Mouse (Mus musculus) heart, adult 9 months (tissue): ENCODE data around the gene Ryr3.
A peak's percentile ranks its signal among the peaks of the same experiment; 100 is the strongest.

Experiments used
- DNase-seq, 2 experiments: peaks; one replicate each; pipeline ENCODE4 v3.0.0; 2022; ENCODE audit warnings: low spot score in 2 of 2

Ryr3 gene

DNA sequence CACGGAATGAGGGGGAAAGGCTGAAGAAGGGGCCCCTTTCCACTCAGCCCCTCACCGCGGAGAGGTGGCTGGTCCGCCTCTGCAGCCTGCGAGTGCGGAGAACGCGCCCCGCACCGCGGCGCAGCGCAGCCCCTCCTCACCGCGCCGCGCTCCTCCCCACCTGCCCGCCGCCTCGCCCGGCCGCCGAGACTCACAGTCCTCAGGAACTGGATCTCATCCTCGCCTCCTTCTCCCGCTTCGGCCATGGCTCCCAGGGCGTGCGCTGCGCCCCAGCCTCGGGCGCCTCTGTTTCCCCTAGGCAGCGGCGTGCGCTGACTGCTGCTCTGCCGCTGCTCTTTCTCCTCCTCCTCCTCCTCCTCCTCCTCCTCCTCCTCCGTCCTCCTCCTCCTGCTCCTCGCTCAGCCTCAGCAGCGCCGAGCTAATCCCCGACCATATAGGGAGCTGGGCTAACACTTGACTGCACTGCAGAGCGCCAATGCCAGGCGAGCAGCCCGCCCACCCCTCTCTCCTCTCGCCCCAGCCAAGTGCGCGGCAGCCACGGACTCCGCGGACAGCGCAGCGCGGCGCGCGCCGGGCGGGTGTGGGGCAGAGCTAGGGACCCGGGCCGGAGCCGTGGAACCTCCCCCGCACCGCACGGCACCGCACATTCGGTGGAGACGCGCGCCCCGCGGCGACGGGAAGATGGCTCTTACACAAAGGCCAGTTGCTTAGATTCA, at the start of gene Ryr3:
Gene Ryr3 (minus strand): TSS at position 351 of the 716 bp plus-strand sequence.
- DNase-seq = peak in 1 of 2 experiments; percentile 1

DNA sequence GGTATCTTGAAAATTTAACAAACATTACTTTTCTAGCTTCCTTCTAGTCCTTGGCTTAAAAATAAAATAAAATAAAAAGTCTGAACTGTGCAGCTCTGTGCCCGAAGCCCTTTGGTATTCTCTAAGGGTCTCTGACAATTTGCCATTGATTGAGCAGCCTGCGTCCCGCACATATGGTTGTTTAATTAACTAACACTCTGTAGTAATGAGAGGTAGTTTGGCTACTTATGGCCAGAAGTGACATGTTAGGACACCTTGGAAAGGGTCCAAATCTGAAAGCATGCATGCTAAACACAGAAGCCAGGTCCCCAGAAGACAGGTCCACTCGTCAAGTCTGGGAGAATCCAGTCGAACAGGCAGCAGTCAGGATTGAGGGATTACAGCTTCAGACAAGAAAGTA, 22.0 kb upstream of the Ryr3 start:
- no peak for DNase-seq

DNA sequence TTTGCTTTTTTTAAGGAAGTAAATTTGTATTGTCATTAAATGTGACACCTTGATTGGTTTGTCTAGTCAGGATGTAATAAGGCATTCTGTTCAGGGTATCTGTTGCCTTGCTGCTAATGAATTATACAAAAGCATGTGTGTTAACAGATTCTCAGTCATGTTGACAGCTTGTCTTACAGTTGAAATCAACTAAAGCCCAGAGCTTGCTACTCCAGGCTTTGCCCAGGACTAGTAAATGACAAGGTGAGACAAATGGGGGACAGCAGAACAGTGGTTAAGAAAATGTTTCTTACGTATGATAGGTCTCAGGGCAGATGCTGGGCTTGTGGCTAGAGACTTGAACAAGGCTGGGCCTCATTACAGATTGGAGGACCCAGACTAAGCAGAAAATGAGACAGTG, 20.1 kb upstream of the Ryr3 start:
- no peak for DNase-seq

DNA sequence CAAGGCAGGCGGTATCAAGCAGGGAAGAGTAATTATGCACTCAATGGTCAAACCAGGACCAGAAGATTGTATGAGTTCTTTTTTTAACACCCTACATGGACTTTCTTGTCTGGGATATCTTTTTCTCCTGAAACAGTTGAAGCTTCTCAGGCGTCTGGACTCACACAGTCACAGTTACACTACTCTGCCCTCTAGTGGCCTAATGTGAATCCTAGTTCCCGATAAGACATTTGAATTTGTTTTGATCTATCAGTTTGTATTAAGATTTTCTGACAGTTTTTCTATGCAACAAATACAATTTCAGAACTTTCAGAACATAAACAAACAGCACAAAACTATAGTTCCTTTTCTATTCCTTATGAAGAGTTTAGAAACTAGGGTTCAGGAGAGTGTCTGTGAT, 17.7 kb upstream of the Ryr3 start:
- no peak for DNase-seq

DNA sequence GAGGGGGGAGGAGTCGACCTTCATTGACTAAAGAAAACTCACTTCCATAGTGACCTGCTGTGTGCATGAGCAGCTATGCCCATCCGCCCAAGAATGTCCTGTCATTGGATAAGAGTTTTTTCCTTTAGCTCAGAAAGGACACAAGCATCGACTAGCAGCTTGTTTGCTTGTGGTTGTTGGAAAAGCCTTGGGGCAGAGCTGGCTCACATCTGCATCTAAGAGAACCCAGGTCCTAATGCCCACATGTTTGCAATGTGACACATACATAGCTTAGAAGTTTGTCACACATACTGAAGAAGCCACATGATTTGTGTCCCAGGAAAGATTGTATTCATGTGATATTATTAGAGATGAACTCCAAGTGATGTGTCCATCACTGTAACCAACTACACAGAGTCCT, 16.5 kb upstream of the Ryr3 start:
- no peak for DNase-seq

DNA sequence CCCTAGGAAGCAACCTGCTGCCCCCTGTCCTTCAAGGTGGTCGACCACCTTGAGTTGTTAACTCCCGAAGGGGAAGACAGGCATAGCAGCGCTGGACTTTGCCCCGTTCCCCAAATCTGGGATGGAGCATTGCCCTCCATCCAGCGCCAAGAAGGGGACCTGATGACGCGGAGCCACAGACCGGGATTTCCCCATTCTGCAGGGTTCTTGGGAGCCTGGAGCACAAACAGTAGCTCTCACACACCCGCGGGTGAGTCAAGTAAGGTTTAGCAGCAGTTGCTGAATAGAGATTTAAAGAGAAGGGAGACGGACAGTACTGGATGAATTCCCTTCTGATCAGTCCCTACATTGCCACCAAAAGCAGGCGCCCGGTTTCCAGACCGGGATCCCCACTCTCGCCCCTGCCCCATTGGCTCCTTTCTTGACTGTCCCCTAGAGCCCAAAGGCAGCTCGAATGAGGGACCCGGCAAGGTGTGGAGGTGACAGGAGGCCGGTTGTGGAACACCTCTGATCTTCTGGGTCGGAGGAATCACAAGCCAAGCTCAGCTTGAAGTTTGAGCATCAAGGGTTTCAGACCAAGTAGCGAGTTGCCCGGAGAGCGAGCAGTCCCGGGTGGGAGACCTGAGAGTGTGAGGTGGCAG, 671 bp downstream of the Ryr3 start:
- DNase-seq = no peak

DNA sequence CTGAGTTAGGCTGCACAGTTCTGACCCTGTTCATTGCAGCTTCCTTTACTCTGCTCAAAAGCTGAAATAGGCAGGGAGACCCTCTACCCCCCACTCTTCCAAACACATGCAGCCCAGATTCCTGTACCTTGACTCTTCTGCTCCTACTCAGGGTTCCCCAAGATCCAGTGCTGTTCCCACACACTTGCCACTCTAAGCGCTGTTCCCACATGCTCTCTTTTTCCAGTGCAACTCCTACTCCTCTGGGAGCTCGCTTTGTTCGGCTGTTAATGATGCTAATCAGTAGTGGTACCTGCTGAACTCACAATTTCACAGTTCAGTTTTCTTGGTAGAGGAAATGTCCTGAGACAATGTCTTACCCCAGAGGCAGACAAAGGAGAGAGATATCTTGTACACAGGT, 6.9 kb downstream of the Ryr3 start:
- DNase-seq = no peak

DNA sequence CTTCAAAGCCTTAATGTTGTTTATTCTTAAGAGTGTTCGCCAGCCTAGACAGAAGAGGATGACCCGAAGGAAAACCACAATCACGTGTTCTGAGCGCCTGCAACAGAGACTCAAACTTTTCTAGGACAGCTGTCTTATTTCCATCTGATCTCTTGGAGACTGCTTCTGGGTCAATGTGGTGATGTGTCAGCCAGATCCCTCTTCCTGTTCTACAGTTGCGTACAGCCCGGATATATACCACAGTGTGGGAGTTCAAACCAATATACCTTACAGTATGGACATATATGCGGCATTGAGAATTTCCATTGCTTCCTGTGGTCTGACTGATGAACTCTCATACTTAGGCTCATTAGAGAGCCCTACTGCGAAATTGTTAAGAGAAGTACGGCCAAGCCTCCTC, 7.6 kb downstream of the Ryr3 start:
- DNase-seq = no peak

DNA sequence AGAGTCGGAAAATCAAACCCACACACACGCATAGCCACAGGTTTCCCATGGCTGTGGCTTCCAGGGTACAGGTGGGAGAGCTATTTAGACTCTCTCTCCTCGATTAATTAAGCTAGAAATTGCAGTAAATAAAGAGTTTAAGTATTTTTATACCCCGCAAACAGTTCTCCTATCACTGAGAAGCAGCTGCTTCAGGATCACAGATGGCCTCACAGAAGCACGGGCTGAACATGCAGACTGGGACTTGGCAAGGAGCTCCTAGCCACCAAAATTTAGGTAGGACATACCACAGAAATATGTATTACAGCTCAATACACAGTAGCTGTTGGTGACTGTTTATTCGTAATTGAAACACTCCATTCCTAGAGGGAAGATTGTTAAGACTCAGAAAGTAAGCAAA, 14.0 kb downstream of the Ryr3 start:
- no peak for DNase-seq

DNA sequence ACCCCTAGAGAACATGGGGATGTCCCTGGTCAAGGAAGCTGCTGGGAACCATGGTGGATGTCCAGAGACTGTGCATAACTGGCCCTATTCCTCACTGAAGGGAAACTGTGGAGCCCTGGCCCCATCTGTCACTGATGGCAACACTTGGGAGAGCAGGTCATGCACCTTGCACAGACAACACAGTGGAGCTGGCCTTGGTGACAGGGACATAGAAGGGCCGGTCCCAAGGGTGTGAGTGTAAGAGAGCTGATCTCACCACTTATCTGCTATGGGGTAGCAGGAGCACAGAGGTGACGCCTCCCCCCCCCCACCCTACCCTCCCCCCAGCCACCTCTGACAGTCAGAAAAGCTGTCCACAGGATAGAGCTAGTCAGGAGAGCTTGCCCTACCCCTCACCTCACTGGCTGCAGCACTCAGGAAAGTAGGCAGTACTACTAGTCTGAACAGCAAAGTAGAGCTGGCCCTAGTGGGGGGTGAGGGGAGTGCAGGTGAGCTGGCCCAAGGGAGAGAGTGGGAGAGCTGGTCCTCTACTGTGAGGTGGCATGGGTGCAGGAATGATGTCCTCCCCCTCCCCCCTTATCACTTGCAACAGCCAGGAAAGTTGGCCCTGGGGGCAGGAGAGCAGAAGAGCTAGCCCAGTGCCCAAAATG, 17.7 kb downstream of the Ryr3 start:
- no peak for DNase-seq

DNA sequence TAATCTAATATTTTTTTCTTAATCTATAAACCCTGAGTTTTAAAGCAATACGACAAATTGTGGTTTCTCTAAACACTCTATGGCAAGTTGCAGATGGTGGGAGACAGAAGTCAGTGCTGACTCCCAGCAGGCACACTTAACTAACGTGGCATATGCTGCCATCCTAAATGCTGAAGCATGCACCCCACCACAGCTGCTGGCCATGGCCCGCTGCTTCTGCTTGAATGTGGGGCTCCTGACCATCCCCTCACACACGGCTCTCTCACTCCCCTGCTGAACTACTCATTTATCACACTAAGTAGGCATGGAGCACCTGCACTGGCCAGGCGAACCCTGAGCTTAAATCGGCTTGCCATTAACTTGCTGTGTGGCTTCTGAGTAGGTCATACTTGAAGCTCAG, 29.7 kb downstream of the Ryr3 start:
- DNase-seq = no peak

DNA sequence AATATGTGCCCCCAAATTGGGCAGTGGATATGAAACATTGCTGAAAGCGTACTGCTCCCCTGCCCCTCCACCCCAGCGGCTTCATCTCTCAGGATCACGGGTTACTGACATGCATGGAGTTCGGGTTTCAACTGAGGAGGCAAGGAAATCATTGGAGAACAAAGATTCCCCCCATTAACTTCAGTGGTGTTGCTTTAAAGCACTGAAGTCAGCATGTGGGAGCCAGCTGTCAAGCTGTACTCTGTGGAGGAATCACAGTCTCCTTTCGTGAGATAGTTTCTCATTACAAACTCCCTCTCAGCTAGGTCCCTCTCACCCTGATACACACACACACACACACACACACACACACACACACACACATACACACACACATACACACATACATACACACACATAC, 35.2 kb downstream of the Ryr3 start:
- DNase-seq = no peak

DNA sequence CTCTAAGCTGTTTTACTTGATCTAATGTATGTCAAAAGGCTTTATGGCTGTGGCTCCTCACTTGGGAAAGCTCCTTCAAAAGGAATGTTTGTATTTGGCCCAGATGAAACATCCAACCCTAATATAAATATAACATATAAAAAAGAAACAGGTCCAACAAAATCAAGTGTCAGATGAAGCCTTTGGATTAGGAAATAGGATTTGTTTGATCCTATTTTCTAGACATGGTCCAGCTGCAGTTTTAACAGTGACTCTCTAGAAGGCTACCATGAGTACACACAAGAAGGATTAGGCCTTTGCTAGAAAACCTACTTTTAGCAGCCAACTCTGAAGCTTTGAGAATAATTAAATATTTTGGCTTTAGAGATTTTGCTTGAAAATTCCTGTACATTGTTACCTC, 38.8 kb downstream of the Ryr3 start:
- DNase-seq = no peak

DNA sequence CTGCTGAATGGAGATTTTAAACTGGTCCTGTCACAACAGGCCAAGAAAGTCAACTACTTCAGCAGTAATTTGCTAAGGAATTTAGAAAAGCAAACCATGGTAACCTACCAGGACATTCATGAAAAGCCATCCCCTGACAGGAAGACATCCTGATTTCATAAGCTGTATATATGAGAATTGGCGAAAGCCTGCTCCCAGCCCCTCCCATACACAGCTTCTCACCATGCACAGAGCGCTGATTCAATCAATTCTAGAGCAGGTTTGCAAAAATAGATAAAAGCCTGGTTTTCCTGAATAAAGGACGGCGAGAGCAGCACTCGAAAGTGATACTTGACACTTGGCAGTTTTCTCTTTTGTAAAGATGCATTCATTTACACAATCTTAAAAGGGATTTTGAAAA, 40.6 kb downstream of the Ryr3 start:
- no peak for DNase-seq

DNA sequence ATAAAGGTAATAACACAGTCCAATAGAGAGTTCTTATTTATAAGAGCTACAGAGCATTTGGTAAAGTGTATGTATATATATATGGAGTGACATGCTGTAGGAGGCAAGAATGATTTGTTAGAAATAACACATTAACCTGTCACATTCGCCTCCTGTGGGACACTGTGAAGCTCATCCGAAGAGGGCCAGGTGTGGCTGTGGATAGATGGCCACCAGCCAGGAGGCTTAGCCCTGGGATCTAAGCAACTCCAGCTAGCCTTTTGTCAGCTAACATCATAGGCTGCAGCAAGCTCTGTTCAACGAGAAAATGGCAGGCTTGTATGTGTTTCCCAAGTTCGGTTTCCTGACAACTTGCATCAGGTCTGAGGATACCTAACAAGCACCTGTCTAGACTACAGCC, 48.8 kb downstream of the Ryr3 start:
- DNase-seq = no peak

DNA sequence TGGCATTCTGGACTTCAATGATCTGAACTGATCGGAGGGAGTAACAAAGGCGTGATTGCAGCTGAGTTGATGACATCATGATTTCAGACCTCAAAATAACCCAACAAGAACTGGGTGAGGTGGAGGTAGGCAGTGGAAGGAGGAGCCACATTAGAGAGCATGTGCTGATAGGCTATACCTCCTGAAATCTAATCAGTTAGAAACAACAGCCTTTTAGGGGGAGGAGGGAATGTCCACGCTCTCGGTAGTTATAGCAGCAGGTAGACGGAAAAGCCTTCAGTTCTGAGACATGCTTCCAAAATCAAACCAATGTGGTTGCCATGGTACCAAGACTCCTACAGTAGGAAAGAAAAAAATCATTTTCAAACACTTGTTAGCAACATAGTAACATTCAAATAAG, 55.4 kb downstream of the Ryr3 start:
- DNase-seq = no peak

DNA sequence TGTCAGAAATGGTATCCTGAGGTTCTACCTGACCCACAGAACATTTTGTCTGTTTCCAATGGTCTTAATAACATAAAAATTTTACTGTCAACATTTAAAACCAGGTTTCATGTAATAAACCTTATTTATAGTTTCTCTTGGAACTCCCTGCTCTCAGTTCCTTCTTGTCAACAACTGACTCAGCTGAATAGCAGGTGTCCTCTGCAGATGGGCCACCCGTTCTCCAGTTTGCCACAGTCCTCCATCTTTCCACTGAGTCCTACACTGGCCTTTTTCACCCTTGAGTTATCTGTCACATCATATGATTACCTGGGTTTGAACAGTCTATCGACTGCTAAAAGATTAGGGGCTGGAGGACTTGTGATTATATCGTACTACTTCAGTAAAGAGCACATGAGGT, 79.1 kb downstream of the Ryr3 start:
- DNase-seq = no peak

DNA sequence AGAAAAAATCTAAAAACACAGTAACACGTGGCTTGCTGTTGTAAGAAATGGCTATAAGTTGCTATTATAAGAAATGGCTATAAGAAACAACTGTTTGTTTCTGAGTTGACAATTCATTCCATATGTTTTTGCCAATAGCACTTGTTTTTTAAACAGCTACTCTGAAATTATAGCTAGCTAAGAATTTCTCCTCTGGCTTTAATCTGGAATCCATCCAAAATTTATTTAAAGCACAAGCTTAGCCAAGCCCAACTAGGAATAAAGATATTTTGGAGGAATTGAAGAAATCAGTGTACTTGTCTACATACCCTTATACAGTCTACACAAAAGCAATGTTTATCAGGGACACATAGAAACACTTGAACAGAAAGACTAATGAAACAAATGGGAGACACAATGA, 93.4 kb downstream of the Ryr3 start:
- no peak for DNase-seq

DNA sequence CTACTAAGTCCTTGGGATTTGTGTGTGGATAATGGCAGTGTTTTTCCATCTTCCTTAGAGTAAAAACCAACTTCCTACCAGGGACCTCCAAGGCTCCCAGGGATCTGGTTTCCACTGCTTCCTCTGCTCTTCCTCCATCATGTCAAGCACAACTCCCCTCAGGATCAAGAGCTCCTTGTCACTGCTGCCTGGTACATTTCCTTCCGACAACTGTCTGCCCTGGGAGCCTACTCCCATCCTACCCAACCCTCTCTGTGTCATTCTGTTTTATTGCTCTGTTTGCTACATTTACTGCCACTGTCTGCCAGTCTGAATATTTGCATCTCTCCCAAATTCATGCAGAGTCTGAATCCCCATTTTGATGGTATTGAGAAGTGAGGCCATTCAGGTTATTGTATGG, 97.8 kb downstream of the Ryr3 start:
- DNase-seq = no peak

DNA sequence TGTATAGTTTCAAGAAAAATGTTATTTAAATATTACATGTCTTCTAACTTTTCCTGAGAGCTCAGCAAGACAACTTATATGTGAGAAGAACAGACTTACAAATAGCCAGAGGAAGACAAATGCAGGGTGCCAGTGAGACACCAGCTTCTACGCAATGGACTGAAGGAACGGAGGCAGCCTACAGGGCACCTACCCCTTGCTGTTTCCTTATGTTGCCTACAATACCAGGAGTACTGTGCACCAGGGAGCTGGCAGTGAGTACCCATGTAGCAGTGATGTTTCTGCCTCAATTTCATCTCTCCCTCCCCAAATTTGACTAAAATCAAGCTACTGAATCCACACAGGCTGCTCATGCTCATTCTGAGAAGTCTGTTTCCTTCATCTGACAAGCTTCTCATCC, 100.1 kb downstream of the Ryr3 start:
- no peak for DNase-seq

DNA sequence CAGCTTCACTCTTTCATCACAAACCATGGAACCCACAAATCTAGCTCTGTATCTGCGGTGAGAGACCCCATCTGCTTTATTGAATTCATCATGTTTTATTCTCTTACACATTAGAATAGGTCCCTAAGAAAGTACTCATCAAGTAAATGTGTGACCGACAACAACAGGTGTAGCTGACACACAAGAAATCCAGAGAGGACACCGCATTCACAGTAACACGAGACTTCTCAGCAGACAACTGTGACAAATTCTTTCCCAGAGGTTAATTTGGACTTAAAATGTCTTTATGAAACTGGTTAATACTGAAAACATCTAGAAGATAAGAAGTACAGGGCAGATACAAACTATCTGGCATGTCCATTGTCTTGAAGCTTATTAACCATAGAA, 101.0 kb downstream of the Ryr3 start:
- DNase-seq = no peak

DNA sequence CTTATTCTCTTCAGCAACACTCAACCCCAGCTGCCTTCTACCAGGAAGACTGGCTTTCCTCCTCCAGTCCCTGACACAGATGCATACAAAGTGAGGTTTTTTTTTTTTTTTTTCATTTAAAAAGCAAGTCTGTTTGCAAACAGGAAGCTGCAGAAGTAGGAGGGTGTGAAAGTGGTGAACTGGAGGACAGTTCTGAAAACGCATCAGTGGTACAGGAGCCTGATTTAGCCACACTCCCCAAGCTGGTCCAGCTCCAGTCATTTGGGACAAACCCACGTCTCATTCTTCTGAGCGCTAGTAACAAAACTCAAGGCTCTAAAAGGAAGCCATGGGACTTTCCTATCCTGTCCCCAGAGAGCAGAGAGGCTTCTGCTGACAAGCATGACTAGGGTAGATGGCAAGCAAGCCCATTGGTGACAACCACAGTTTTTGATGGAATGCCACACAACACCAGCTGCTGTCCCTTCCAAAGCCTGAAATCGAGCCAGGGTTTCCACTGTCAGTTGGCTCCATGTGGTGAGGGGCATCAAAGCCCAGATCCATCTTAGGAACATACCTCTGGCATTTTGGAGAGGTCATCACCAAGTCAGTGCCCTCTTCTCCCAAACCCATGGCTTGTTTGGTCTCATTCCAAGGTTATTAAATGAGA, 101.5 kb downstream of the Ryr3 start:
- no peak for DNase-seq

DNA sequence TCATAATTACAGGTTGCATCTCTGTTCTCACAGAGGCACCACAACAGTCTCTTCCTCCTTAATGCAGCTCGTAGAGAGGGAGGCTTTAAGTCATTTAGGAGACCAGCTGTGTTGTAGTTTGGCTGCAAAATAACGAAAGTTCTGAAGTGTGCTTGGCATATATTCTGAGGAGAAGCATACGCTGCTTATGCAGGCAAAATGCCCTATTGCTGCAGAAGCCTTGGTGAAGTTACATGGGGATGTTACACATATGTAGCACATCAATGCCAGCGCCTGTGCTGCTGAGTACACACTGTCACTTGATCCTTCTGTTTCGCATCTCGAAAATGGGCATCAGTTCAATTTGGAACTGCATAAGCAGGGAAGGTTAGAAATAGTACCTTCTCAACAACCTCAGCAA, 112.3 kb downstream of the Ryr3 start:
- no peak for DNase-seq
